Mouse (Mus musculus): ENCODE data around the gene Nrxn1. TPM values are rescaled to one million over a fixed set of nuclear protein-coding genes. Genes with fewer than 3 reads are reported as not detected.
A peak's percentile ranks its signal among the peaks of the same experiment; 100 is the strongest.

The Nrxn1 gene
- total RNA-seq, 1 experiment = 2.9 TPM

GRCm38 (mm10) chr17:91000389-91000788, 92.5 kb downstream of the Nrxn1 start:
- Histone ChIP-seq H3K4me3 (ENCODE audit: insufficient read depth in 1 of 2, low read depth in 1 of 2, low read length in 2 of 2, poor library complexity in 1 of 2, severe bottlenecking in 1 of 2) (no peak overlapping the region), H3K27ac (ENCODE audit: insufficient read depth, low read depth, low read length, poor library complexity, severe bottlenecking) (no peak overlapping the region), H3K4me1 (ENCODE audit: control insufficient read depth in 2 of 2, insufficient read depth in 2 of 2, low read length in 2 of 2, poor library complexity in 1 of 2) (no peaks in the 10 kb centered on the region), H3K36me3 (ENCODE audit: control insufficient read depth, insufficient read depth, low read length, poor library complexity, severe bottlenecking) (no peaks in the 10 kb centered on the region), H3K9ac (ENCODE audit: insufficient read depth, low read depth, low read length, poor library complexity, severe bottlenecking) (no peak overlapping the region), H3K9me3 (ENCODE audit: control insufficient read depth, insufficient read depth, low read depth, low read length) (no peaks in the 10 kb centered on the region)
- TF ChIP-seq HCFC1 (IDR thresholded peaks at IDR 0.05; ENCODE audit: borderline replicate concordance, insufficient read depth, low read length) (no peak), ZC3H11A (IDR thresholded peaks at IDR 0.05; ENCODE audit: borderline replicate concordance, low read depth, low read length) (no peak), CHD2 (IDR thresholded peaks at IDR 0.05; ENCODE audit: low read depth, low read length) (no peak), ZNF384 (IDR thresholded peaks at IDR 0.05; ENCODE audit: low read depth, low read length) (no peak), MAFK (IDR thresholded peaks at IDR 0.05; ENCODE audit: insufficient read depth, low read depth, low read length) (no peak)
- in situ Hi-C loops (cut with MboI; ENCODE audit: low sequenced_read_pairs in 2 of 2, unreplicated experiment in 2 of 2) = no loop called here
- no peak for DNase-seq (ENCODE audit: low read depth, low spot score)

- TF ChIP-seq HCFC1 (IDR thresholded peaks at IDR 0.05; ENCODE audit: borderline replicate concordance, insufficient read depth, low read length) (no peak), ZNF384 (IDR thresholded peaks at IDR 0.05; ENCODE audit: low read depth, low read length) (no peak), CHD2 (IDR thresholded peaks at IDR 0.05; ENCODE audit: low read depth, low read length) (no peak), MAFK (IDR thresholded peaks at IDR 0.05; ENCODE audit: insufficient read depth, low read depth, low read length) (no peak), ZC3H11A (IDR thresholded peaks at IDR 0.05; ENCODE audit: borderline replicate concordance, low read depth, low read length) (no peak)
- 0 out of 4 replicates have a peak, but pooled peaks cover 0 to 3% of the 10 kb centered on the region in 2 experiments for H3K4me1 ChIP-seq (ENCODE audit: control insufficient read depth in 2 of 2, insufficient read depth in 2 of 2, low read length in 2 of 2, poor library complexity in 1 of 2)
- no peak overlapping the region for H3K9ac ChIP-seq (ENCODE audit: insufficient read depth, low read depth, low read length, poor library complexity, severe bottlenecking)
- no peak overlapping the region for H3K4me3 ChIP-seq (ENCODE audit: insufficient read depth in 1 of 2, low read depth in 1 of 2, low read length in 2 of 2, poor library complexity in 1 of 2, severe bottlenecking in 1 of 2)
- no peak for DNase-seq (ENCODE audit: low read depth, low spot score)
- in situ Hi-C loops (cut with MboI; ENCODE audit: low sequenced_read_pairs in 2 of 2, unreplicated experiment in 2 of 2) = no loop called here
- H3K27ac ChIP-seq (ENCODE audit: insufficient read depth, low read depth, low read length, poor library complexity, severe bottlenecking) = no peak overlapping the region
- no peaks in the 10 kb centered on the region for H3K9me3 ChIP-seq (ENCODE audit: control insufficient read depth, insufficient read depth, low read depth, low read length)
- no peaks in the 10 kb centered on the region for H3K36me3 ChIP-seq (ENCODE audit: control insufficient read depth, insufficient read depth, low read length, poor library complexity, severe bottlenecking)
Observed at GRCm38 (mm10) chr17:90999667-91000154, 93.2 kb downstream of the Nrxn1 start.

- Histone ChIP-seq H3K27ac (ENCODE audit: insufficient read depth, low read depth, low read length, poor library complexity, severe bottlenecking) (no peak overlapping the region), H3K4me1 (ENCODE audit: control insufficient read depth in 2 of 2, insufficient read depth in 2 of 2, low read length in 2 of 2, poor library complexity in 1 of 2) (0 out of 4 replicates have a peak, but pooled peaks cover 0 to 3% of the 10 kb centered on the region in 2 experiments), H3K4me3 (ENCODE audit: insufficient read depth in 1 of 2, low read depth in 1 of 2, low read length in 2 of 2, poor library complexity in 1 of 2, severe bottlenecking in 1 of 2) (no peak overlapping the region), H3K9ac (ENCODE audit: insufficient read depth, low read depth, low read length, poor library complexity, severe bottlenecking) (no peak overlapping the region), H3K36me3 (ENCODE audit: control insufficient read depth, insufficient read depth, low read length, poor library complexity, severe bottlenecking) (no peaks in the 10 kb centered on the region), H3K9me3 (ENCODE audit: control insufficient read depth, insufficient read depth, low read depth, low read length) (no peaks in the 10 kb centered on the region)
- TF ChIP-seq MAFK (IDR thresholded peaks at IDR 0.05; ENCODE audit: insufficient read depth, low read depth, low read length) = no peak
- TF ChIP-seq CHD2 (IDR thresholded peaks at IDR 0.05; ENCODE audit: low read depth, low read length) = no peak
- TF ChIP-seq ZC3H11A (IDR thresholded peaks at IDR 0.05; ENCODE audit: borderline replicate concordance, low read depth, low read length) = no peak
- no peak for TF ChIP-seq HCFC1 (IDR thresholded peaks at IDR 0.05; ENCODE audit: borderline replicate concordance, insufficient read depth, low read length)
- no peak for TF ChIP-seq ZNF384 (IDR thresholded peaks at IDR 0.05; ENCODE audit: low read depth, low read length)
- DNase-seq (ENCODE audit: low read depth, low spot score) = no peak
- in situ Hi-C loops (cut with MboI; ENCODE audit: low sequenced_read_pairs in 2 of 2, unreplicated experiment in 2 of 2) = no loop called here
Observed at GRCm38 (mm10) chr17:90997714-90998113, 95.2 kb downstream of the Nrxn1 start.

GRCm38 (mm10) chr17:90995436-90995835, 97.4 kb downstream of the Nrxn1 start:
- DNase-seq (ENCODE audit: low read depth, low spot score) = peak; percentile 61
- no peak overlapping the region for H3K4me3 ChIP-seq (ENCODE audit: insufficient read depth in 1 of 2, low read depth in 1 of 2, low read length in 2 of 2, poor library complexity in 1 of 2, severe bottlenecking in 1 of 2)
- TF ChIP-seq MAFK (IDR thresholded peaks at IDR 0.05; ENCODE audit: insufficient read depth, low read depth, low read length) = no peak
- no peak for TF ChIP-seq HCFC1 (IDR thresholded peaks at IDR 0.05; ENCODE audit: borderline replicate concordance, insufficient read depth, low read length)
- in situ Hi-C loops (cut with MboI; ENCODE audit: low sequenced_read_pairs in 2 of 2, unreplicated experiment in 2 of 2) = no loop called here
- no peak overlapping the region for H3K27ac ChIP-seq (ENCODE audit: insufficient read depth, low read depth, low read length, poor library complexity, severe bottlenecking)
- no peaks in the 10 kb centered on the region for H3K9me3 ChIP-seq (ENCODE audit: control insufficient read depth, insufficient read depth, low read depth, low read length)
- H3K4me1 ChIP-seq (ENCODE audit: control insufficient read depth in 2 of 2, insufficient read depth in 2 of 2, low read length in 2 of 2, poor library complexity in 1 of 2) = peaks cover 2 to 3% of the 10 kb centered on the region in 2 experiments; a peak in 1 of 4 replicates
- no peaks in the 10 kb centered on the region for H3K36me3 ChIP-seq (ENCODE audit: control insufficient read depth, insufficient read depth, low read length, poor library complexity, severe bottlenecking)
- no peak overlapping the region for H3K9ac ChIP-seq (ENCODE audit: insufficient read depth, low read depth, low read length, poor library complexity, severe bottlenecking)

GRCm38 (mm10) chr17:90994247-90994646, 98.6 kb downstream of the Nrxn1 start:
- peaks cover 2 to 3% of the 10 kb centered on the region in 2 experiments; a peak in 1 of 4 replicates for H3K4me1 ChIP-seq (ENCODE audit: control insufficient read depth in 2 of 2, insufficient read depth in 2 of 2, low read length in 2 of 2, poor library complexity in 1 of 2)
- H3K4me3 ChIP-seq (ENCODE audit: insufficient read depth in 1 of 2, low read depth in 1 of 2, low read length in 2 of 2, poor library complexity in 1 of 2, severe bottlenecking in 1 of 2) = no peak overlapping the region
- H3K27ac ChIP-seq (ENCODE audit: insufficient read depth, low read depth, low read length, poor library complexity, severe bottlenecking) = no peak overlapping the region
- no peaks in the 10 kb centered on the region for H3K36me3 ChIP-seq (ENCODE audit: control insufficient read depth, insufficient read depth, low read length, poor library complexity, severe bottlenecking)
- H3K9ac ChIP-seq (ENCODE audit: insufficient read depth, low read depth, low read length, poor library complexity, severe bottlenecking) = no peak overlapping the region
- no peak for TF ChIP-seq CHD2 (IDR thresholded peaks at IDR 0.05; ENCODE audit: low read depth, low read length)
- TF ChIP-seq ZNF384 (IDR thresholded peaks at IDR 0.05; ENCODE audit: low read depth, low read length) = no peak
- no peak for TF ChIP-seq MAFK (IDR thresholded peaks at IDR 0.05; ENCODE audit: insufficient read depth, low read depth, low read length)
- TF ChIP-seq HCFC1 (IDR thresholded peaks at IDR 0.05; ENCODE audit: borderline replicate concordance, insufficient read depth, low read length) = no peak
- no peak for TF ChIP-seq ZC3H11A (IDR thresholded peaks at IDR 0.05; ENCODE audit: borderline replicate concordance, low read depth, low read length)
- no peak for DNase-seq (ENCODE audit: low read depth, low spot score)
- H3K9me3 ChIP-seq (ENCODE audit: control insufficient read depth, insufficient read depth, low read depth, low read length) = no peaks in the 10 kb centered on the region
- in situ Hi-C loops (cut with MboI; ENCODE audit: low sequenced_read_pairs in 2 of 2, unreplicated experiment in 2 of 2) = no loop called here

All from ES-E14 (cell line).